Mouse (Mus musculus): Measurements from ENCODE around the gene Tbc1d10c.
A peak's percentile ranks its signal among the peaks of the same experiment; 100 is the strongest.

Gene Tbc1d10c

DNA sequence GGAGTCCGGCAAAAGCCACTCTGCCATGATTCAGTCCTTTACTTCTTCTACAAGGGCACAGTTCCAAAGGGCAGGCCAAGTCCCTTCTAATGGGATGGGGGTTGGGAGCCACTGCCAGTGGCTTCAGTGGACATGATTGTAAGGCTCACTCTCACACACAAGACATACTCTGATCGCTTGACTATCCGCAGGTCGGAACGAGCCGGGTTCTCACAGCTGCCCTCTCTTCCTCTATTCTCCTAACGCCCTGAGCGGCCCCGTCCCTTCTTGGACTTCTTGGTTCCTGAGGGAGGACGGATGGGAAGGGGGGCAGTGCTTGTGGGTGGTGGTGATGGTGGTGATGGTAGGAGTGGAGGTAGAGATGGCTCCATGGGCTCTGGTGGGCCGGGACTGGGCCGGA, 34.3 kb downstream of the Tbc1d10c start:
- no peak for DNase-seq (ENCODE audit: low spot score)

DNA sequence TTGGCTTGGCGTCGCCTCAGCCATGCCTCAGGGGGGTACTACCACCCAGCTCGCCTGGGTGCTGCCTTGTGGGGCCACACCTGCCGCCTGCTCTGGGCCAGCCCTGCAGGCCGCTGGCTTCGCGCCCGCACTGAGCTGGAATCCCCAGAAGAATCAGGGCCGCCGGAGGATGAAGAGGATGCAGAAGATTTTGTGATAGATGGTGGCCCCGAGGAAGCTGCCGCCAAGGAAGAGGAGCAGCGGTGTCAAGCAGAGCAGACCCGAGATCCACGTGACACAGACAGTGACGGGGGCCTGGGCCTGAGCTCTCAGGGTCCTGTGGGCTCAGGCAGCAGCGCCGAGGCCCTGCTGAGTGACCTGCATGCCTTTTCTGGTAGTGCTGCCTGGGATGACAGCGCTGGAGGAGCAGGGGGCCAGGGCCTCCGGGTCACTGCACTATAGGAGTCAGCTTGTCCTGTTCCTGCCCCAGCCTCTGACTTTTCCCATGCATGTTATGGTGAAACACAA, 35.0 kb downstream of the Tbc1d10c start:
- DNase-seq (ENCODE audit: low spot score) = no peak

DNA sequence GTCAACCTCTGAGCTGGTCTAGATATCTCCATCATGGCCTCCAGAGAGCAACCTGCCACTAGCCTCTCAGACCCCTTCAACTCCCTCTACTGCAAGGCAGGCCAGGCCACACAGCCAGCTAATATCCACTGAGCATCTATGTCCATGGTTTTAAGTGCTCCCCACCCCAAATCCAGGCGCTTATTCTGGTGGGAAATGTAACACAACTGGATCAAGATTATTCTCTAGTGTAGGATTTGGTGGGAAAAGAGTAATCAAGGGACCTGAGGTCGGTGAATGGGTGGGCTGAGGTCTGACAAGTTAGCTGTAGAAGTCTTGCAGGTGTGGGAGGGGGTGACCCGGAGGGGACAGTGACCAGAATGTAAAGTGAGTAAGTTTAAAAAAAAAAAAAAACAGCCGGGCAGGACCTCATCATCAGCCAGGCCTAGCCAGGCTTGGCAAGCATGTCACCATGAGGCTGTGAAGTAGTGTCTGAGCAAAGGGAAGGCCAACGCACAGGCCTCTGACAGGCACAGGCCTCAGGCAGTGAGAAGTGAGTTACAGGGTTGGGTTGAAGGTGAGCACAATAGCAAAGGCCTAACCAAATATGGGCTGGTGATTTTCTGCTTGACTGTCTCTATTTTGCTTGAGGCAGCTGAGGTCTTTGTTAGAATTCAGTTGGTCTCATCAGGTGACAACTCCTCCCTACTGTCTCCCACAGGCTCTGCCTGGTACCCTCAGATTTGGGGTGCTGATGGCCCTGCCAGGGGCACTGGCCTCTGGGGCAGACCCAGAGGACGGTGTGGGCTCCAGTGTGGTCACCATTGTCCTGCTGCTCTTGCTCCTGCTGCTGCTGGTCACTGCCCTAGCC, 35.6 kb downstream of the Tbc1d10c start:
- DNase-seq (ENCODE audit: low spot score) = no peak

DNA sequence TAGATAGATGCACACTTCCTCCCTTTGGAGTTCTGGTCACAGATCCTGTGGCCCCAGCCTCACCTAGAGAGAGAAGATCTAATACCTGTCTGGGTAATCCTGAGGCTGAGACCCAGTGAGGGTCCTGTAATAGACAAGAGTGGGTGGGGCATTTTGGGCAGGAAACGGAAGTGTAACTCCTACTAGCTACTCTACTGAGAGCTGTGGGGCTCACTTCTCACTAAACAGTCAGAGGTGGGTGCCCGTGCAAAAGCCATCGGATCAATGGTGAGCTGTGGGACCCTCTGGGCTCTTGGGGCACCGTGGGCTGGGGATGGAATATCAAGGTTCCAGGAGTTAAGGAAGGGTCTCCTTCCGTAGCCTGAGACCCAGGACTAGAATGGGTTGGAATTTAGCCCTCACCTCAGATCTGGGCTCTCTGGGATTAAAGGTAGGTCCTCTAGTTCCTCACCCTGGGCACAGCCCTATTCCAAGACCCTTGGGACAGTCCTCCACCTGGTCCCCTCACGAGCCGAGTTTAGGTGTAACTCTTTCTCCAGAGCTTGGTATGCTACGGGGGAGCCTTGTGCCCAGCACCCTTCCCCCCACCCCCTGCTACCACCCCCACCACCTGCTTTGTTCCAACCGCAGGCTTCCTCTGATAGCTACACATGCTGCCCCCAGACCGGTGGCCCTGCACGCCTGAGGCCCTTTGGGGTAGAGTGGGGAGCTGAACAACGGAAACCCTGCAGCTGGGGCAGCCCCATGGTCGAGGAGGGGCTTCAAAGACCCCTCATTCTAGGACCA, 36.5 kb downstream of the Tbc1d10c start:
- no peak for DNase-seq (ENCODE audit: low spot score)

- no peak for DNase-seq (ENCODE audit: low spot score)
Measured at GRCm38 (mm10) chr19:4153232-4153654, 37.8 kb downstream of the Tbc1d10c start, which contains the start of gene Ptprcap. Gene Ptprcap (plus strand): TSS chr19:4153604.

- no peak for DNase-seq (ENCODE audit: low spot score)
Measured at GRCm38 (mm10) chr19:4152445-4153231, 38.4 kb downstream of the Tbc1d10c start.

DNA sequence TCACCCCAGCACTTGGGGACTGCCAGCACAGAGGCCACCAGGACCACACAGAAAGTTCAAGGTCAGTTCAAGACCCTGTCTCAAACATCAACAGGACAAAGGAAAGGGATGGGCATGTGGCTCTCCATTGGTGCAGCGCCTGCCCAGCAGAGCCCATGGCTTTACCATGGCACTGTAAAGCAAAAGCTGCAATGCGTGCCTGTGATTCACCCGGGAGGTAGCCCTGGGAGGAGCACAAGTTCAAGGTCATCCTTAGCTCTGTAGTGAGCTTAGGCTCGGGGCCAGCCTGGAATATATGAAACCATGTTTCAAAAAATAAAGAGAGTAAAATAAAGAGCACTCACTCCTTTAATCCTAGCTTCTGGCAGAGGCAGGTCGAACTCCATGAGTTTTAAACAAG, 39.2 kb downstream of the Tbc1d10c start:
- no peak for DNase-seq (ENCODE audit: low spot score)

DNA sequence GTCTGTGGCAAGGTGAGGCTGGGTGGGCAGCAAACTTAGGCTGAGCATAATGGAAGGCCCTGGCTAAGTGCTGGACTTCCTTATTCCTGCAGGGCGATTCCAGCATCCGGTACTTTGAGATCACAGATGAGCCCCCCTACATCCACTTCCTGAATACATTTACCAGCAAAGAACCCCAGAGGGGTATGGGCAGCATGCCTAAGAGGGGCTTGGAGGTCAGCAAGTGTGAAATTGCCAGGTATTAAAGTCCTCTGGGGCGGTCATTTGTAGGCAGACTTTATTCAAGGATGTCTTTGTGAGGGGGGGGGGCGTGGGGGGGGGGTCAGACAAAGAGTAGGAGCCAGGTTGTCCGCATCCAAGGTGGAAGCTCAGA, 39.6 kb downstream of the Tbc1d10c start:
- no peak for DNase-seq (ENCODE audit: low spot score)

DNA sequence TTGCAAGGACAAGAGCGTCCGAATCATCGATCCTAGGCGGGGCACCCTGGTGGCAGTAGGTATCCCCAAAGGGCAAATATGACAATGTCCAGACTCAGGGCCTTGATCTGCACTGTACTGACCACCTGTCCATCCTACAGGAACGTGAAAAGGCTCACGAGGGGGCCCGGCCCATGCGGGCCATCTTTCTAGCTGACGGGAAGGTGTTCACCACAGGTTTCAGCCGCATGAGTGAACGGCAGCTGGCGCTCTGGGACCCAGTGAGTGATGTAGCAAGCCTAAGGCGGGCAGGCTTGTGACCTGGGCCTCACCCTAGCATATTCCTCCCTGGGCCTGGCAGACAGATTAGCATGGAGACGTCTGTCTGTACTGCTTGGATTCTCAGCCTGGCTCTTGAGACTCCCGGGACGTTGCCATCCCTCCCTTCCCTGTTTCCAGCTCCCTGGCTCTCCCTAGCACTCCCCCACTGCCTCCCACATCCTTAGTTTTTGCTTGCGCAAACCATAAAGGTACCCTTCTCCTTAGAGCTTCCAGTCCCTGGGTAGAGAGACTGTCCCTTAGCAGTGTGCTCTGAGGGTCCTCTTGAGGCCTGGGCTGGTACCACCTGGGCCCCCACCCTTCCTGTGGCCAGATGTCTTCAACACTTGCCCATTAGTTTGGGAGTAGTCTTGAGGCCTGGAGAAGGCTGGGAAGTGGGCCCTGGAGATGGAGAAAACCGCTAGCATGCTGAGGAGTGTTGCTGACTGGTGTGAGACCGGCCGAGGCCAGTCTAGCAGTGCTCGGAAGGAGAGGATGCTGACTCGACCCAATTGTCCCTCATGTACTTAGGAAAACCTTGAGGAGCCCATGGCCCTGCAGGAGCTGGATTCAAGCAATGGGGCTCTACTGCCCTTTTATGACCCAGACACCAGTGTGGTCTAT, 40.3 kb downstream of the Tbc1d10c start:
- DNase-seq (ENCODE audit: low spot score) = no peak

DNA sequence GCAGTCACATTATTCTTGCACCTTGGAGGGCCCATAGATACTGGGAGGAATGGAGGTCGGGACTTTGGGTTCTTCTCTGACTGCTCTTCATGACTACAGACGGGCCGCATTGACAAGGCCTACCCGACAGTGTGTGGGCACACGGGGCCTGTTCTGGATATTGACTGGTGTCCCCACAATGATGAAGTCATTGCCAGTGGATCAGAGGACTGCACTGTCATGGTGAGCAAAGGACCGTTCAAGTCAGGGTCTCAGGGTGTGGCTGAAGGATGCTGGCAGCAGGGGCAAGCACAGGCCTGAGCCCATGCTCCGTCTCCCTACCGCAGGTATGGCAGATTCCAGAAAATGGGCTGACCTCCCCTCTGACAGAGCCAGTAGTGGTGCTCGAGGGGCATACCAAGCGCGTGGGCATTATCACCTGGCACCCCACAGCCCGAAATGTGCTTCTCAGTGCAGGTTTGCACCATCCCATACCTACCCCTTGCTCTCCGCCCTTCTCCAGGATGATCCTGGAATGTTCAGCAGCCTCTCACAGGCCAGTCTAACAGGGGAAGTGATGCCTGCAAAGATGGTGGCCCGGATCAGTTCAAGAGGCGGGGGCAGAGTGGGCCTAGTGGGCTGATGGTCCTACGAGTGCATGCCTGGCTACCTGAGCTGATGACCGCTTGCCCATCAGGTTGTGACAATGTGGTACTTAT, 41.2 kb downstream of the Tbc1d10c start:
- DNase-seq (ENCODE audit: low spot score) = no peak

DNA sequence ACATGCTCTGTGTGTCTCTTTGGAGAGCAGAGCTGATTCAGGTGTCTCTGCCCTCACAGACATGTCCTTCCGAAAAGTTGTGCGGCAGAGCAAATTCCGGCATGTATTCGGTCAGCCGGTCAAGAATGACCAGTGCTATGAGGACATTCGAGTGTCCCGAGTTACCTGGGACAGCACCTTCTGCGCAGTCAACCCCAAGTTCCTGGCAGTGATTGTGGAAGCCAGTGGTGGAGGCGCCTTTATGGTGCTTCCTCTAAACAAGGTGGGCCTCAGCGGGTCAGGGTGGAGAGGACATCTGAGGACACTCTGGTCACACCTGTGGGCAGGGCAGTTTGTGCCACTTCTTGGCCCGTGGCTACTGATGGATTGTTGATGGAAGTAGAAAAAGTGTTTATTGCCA, 41.8 kb downstream of the Tbc1d10c start:
- DNase-seq (ENCODE audit: low spot score) = no peak

DNA sequence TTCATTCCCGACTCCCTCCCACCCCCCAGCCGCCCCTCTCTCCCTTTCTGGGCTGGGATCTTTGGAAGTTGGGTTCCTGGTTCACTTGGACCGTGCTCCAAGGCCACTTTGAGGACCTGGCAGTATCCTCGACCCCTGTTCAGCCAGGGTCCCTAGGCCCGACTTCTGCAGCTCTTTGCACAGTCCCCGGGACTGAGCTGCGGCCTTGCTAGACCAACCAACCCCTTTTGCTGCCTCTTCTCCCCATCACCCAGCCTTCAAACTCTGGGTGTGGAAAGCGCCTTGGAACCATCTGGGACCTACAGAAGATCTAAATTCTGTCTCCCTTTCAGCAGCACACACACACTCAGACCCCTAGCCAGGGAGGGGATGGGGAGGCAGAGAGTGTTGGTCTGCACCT, 42.3 kb downstream of the Tbc1d10c start:
- no peak for DNase-seq (ENCODE audit: low spot score)

GRCm38 (mm10) chr19:4148491-4148806, 42.6 kb downstream of the Tbc1d10c start, which contains the start of gene Coro1b:
Gene Coro1b (plus strand): TSS chr19:4148619.
- peak; percentile 88 for DNase-seq (ENCODE audit: low spot score)

- no peak for DNase-seq (ENCODE audit: low spot score)
Measured at GRCm38 (mm10) chr19:4147782-4148490, 43.1 kb downstream of the Tbc1d10c start.

DNA sequence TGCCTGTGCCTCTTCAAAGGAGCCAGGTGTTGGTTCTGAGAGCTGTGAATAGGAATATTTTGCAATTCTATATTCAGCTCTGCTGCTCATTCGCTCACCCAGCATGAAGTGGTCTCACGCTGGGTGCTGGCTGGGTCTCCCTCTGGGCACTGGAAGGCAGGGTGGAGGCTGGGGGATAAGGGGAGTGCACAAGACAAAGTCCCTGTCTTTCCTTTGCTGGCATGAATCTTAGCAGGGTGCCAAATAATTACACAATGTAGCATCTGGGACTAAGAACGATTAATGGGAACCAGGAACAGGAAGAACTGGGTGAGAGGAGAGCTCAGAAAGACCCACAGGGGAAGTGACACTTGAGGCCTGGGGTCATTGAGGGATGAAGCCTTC, 44.1 kb downstream of the Tbc1d10c start:
- DNase-seq (ENCODE audit: low spot score) = no peak

DNA sequence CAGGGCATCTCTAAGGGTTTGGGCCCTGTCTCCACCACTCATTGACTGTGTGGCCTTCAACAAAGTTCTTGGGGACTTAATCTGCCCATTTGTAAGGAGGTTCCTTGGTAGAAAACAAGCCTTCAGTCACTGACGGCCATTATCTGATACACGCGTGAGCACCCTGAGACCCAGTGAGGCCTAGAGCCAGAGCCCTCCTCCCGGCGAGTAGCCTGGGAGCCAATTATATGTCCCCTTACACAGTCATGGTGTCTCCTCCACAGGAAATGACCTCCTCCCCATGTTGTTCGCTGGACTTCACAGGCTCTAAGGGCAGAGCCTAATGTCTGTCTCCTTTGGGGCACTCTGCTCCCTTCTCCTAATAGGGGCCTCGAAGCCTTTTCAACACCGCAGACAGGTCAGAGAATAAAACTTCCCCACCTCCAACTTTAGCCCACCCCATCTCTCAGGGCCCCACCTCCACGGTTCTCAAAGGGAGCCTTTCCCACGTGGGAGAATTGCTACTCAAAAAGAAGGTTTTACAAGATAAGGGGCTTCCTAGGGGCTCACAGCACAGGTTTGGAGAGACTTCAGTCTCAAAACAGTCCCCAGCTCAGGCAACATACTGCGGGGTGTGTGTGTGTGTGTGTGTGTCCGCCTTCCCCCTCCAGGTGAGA, 44.6 kb downstream of the Tbc1d10c start:
- no peak for DNase-seq (ENCODE audit: low spot score)

- DNase-seq (ENCODE audit: low spot score) = no peak
Measured at GRCm38 (mm10) chr19:4145936-4146335, 45.1 kb downstream of the Tbc1d10c start.

DNA sequence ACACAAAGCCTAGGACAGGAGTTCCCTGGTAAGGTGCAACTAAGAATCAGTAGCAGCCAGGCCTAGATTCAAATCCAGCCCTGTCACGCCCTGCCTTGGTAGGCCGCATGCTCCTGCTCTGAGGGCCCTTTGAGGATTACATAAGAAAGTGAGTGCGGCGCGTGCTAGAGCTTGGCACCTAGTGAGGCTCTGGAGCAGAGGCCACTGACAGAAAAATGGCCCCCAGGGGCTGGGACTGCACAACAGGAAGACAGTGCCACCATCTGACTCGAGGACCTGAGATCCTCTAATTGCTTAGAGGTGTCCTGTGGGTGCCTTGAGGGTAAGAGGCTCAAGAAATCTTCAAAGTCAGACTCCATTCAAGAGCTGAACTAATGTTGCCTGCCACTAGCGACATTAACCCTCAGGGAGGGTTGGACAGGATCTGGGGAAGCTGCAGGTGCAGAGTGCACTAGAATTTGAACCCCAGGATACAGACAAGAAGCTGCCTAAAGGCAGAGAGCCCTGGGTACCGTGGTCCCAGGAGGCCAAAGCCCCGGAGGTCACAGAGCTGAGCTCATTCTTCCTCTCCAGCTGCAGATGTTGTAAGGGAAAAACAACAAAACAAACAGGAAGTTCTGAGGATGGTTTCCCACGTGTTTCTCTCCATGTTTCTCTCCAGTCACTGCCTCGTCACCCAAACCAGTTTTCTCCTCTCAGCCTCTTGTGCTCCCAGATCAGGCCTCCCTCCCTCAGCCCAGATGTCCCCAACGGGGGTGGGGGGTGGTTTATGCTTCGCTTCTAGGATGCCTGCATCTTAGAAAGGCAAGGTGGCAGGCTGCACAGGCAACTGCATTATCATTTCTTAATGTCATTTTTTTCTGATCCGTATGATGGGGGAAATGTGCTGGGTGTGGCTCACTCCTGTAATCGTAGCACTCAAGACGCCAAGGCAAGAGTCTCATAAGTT, 46.3 kb downstream of the Tbc1d10c start:
- DNase-seq (ENCODE audit: low spot score) = no peak
